Mouse (Mus musculus): Measurements from ENCODE around the gene Rims4.

DNA sequence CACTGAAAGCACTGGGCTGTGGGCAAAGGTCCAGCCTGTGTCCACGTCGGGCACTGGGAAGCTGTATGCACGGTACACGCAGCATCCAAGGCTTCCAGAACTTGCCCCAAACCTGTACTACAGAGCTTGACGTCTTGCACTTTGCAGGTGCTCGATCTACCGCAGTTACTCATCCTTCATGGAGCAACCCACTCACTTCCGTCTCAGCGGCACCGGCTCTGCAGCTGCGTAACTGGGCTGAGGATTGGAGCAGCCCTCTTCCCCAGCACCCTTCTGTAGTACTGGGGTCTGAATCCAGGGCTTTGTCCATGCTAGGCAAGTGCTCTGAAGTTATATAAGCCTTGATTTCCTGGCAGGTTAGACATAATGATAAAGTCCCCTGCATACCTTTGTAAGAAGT is 27.2 kb downstream of the Rims4 start:
- TF ChIP-seq POLR2A (IDR thresholded peaks at IDR 0.05; ENCODE audit: borderline replicate concordance, extremely low read depth, low read depth, low read length): no peak
- no peak for TF ChIP-seq CTCF (IDR thresholded peaks at IDR 0.05; ENCODE audit: insufficient read depth, low read length)
